Mouse (Mus musculus) heart, adult 2 months (tissue): ENCODE results near the gene Gm13212. TPM values are rescaled to one million over a fixed set of nuclear protein-coding genes. Genes with fewer than 3 reads are reported as not detected.
"Not testable (repeated sequence)": the region's sequence is repeated elsewhere in the genome, so short reads cannot be mapped to it uniquely, and the experiment has no call there.

Experiments used
- DNase-seq, 2 experiments: peaks; one replicate each; pipeline ENCODE4 v3.0.0; 2021
- H3K27ac ChIP-seq: fragments of 200-600 bp; 2 replicates; pipeline ENCODE4 v1.8.1; 2022
- H3K27me3 ChIP-seq: fragments of 200-500 bp; 2 replicates; pipeline ENCODE4 v1.6.1; 2012; ENCODE audit warnings: mild to moderate bottlenecking, low read length, inconsistent platforms, mixed read lengths; ENCODE audit not compliant: control insufficient read depth, insufficient read depth
- H3K36me3 ChIP-seq: fragments of 200-500 bp; 2 replicates; pipeline ENCODE4 v1.6.1; 2012; ENCODE audit warnings: low read length, inconsistent platforms; ENCODE audit not compliant: control insufficient read depth, insufficient read depth
- H3K4me1 ChIP-seq: fragments of 200-500 bp; 2 replicates; pipeline ENCODE4 v1.6.1; 2011; ENCODE audit warnings: low read length; ENCODE audit not compliant: control insufficient read depth, insufficient read depth
- H3K4me3 ChIP-seq: fragments of 200-600 bp; 2 replicates; pipeline ENCODE4 v1.8.1; 2022
- H3K79me2 ChIP-seq: fragments of 200-500 bp; replicated peaks from 2 replicates; pipeline ENCODE4 v1.6.1; 2012; ENCODE audit warnings: mild to moderate bottlenecking, inconsistent platforms, low read length, moderate library complexity, mixed read lengths; ENCODE audit not compliant: control insufficient read depth, insufficient read depth
- H3K9ac ChIP-seq: fragments of 200-500 bp; 2 replicates; pipeline ENCODE4 v1.6.1; 2012; ENCODE audit warnings: low read depth, mild to moderate bottlenecking, control low read depth, inconsistent platforms, low read length, mixed read lengths
- WGBS: fragments of 180-500 bp; shearing (Covaris S2); methylation state at CpG from one replicate; pipeline ENCODE4 v1.1.7; 2018; 5-methylcytosine and 5-hydroxymethylcytosine counted together
- intact Hi-C: fragments of 180-260 bp; cut with DNase I; formaldehyde crosslinking; loops from one replicate; pipeline ENCODE4 v1.15.1; 2025
- polyA plus RNA-seq: library from polyadenylated mRNA; depleted of rRNA; stranded (reverse); fragments of >200 nt; gene quantifications from 2 replicates; pipeline ENCODE4 v1.2.3, GENCODE M21; 2012; rRNA removed
- total RNA-seq, 2 experiments: library from RNA; stranded (reverse); gene quantifications; 2 replicates each; pipeline ENCODE4 v1.2.3; 2021

The Gm13212 gene
- total and polyA plus RNA-seq, 3 experiments: 0.08 to 2.1 (median 1.8) TPM

DNA sequence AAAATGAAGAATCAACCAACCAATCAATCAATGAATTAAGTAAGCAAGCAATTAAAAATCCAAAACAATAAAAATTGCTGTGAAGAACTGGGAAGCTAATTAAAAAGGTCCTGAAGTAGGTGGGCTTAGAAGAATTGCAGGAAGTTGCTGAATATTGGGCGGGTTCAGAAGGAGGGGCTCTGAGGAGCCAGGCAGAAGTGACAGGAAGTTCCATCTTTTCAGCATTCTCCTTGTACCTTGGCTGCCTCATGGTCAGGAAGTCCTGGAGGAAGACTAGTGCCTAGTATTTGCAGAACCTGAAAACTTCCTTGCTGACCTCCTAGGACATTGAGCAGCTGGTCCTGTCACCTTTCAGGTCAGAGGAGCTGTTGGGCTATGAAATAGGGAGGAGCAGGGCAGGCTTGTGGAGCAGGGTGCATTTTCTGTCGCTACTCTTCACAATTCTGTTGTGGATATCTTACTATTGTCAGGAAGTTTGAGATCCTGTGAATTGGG lies 89.4 kb downstream of the Gm13212 start:
- H3K9ac ChIP-seq, H3K79me2 ChIP-seq, H3K27ac ChIP-seq, H3K27me3 ChIP-seq, H3K4me3 ChIP-seq, DNase-seq, intact Hi-C loops, H3K4me1 ChIP-seq, H3K36me3 ChIP-seq: not testable (repeated sequence)
- WGBS: 47% methylated on average over 2 of the region's 2 CpGs

Other genes with a start within 250 kb of the Gm13212 start
- under 1 TPM; 0.10 to 0.36 TPM for gene Zfp990, start 74.4 kb upstream of the Gm13212 start, total RNA-seq
- 0.20 TPM in 1 of 2 replicates, not detected in the other for gene Zfp990, start 74.4 kb upstream of the Gm13212 start, polyA plus RNA-seq
- under 1 TPM; 0.18 to 0.36 TPM for gene Zfp980, start 85.5 kb downstream of the Gm13212 start, total RNA-seq
- gene Zfp980, start 85.5 kb downstream of the Gm13212 start, polyA plus RNA-seq: not detected in 2 replicates